Mouse (Mus musculus): ENCODE measurements around the gene Meis1. TPM values are rescaled to one million over a fixed set of nuclear protein-coding genes. Genes with fewer than 3 reads are reported as not detected.

Meis1 gene
- total and polyA plus RNA-seq, 3 experiments = 0.19 to 3.6 (median 0.81) TPM

- no peak overlapping the region for H3K27ac ChIP-seq (ENCODE audit: insufficient read depth, low read depth)
- in situ Hi-C loops (cut with MboI; ENCODE audit: low pct_ligation_motif_present, low pct_unique_long_range_greater_than_20kb, low sequenced_read_pairs) = no loop called here
- dilution Hi-C loops (cut with MboI; ENCODE audit: extremely low pct_ligation_motif_present, extremely low pct_unique_long_range_greater_than_20kb, low sequenced_read_pairs) = no loop called here
- H3K4me1 ChIP-seq (ENCODE audit: control insufficient read depth in 1 of 2, insufficient read depth in 2 of 2) = peaks cover 5 to 12% of the 10 kb centered on the region in 2 experiments; a peak in 3 of 4 replicates
- H3K9ac ChIP-seq (ENCODE audit: insufficient read depth, low read depth) = no peak overlapping the region
- no peaks in the 10 kb centered on the region for H3K79me2 ChIP-seq (replicated peaks; ENCODE audit: control insufficient read depth, extremely low read depth, insufficient read depth, poor library complexity, severe bottlenecking)
- H3K4me3 ChIP-seq (replicated peaks in 1 of 3; ENCODE audit: low read depth in 2 of 3, low read length in 2 of 3, poor library complexity in 1 of 3) = no peak overlapping the region
- no peaks in the 10 kb centered on the region for H3K27me3 ChIP-seq (replicated peaks)
- H3K4me2 ChIP-seq (ENCODE audit: insufficient read depth, low read depth, poor library complexity, severe bottlenecking) = no peak overlapping the region
- H3K9me3 ChIP-seq (replicated peaks; ENCODE audit: low read length) = no peaks in the 10 kb centered on the region
- H3K36me3 ChIP-seq (replicated peaks in 1 of 2; ENCODE audit: control insufficient read depth in 1 of 2, insufficient read depth in 1 of 2, low read length in 1 of 2) = no peaks in the 10 kb centered on the region
- DNase-seq (ENCODE audit: extremely low read depth) = no peak
- no peak for TF ChIP-seq ELF1 (IDR thresholded peaks at IDR 0.05; ENCODE audit: low read depth, low read length)
- TF ChIP-seq E2F4 (IDR thresholded peaks at IDR 0.05; ENCODE audit: insufficient replicate concordance, low read depth, low read length) = no peak
- TF ChIP-seq USF2 (conservative IDR thresholded peaks at IDR 0.05; ENCODE audit: low read depth, low read length) = no peak
- no peak for TF ChIP-seq SIN3A (IDR thresholded peaks at IDR 0.05; ENCODE audit: low read length)
- TF ChIP-seq KAT2A (IDR thresholded peaks at IDR 0.05; ENCODE audit: insufficient replicate concordance, low read length) = no peak
- TF ChIP-seq MAFK (IDR thresholded peaks at IDR 0.05; ENCODE audit: insufficient replicate concordance, low read length) = no peak
- TF ChIP-seq HCFC1 (IDR thresholded peaks at IDR 0.05; ENCODE audit: low read depth, low read length) = no peak
- TF ChIP-seq MAZ (IDR thresholded peaks at IDR 0.05; ENCODE audit: low read depth, low read length) = no peak
- TF ChIP-seq NRF1 (IDR thresholded peaks at IDR 0.05; ENCODE audit: low read depth, low read length) = no peak
- TF ChIP-seq NELFE (IDR thresholded peaks at IDR 0.05; ENCODE audit: low read depth, low read length) = no peak
- TF ChIP-seq ZKSCAN1 (IDR thresholded peaks at IDR 0.05; ENCODE audit: borderline replicate concordance, low read depth, low read length) = no peak
- no peak for TF ChIP-seq TCF12 (IDR thresholded peaks at IDR 0.05; ENCODE audit: low read depth, low read length)
- no peak for TF ChIP-seq JUN (IDR thresholded peaks at IDR 0.05; ENCODE audit: insufficient read depth, low read depth, low read length)
- no peak for TF ChIP-seq SMC3 (IDR thresholded peaks at IDR 0.05; ENCODE audit: low read depth, low read length)
Observed at GRCm38 (mm10) chr11:18972968-18973367, 45.8 kb downstream of the Meis1 start.

GRCm38 (mm10) chr11:18971551-18971950 is 47.2 kb downstream of the Meis1 start:
- Histone ChIP-seq H3K4me1 (ENCODE audit: control insufficient read depth in 1 of 2, insufficient read depth in 2 of 2) (peaks cover 5 to 12% of the 10 kb centered on the region in 2 experiments; a peak in 3 of 4 replicates), H3K9me3 (replicated peaks; ENCODE audit: low read length) (no peaks in the 10 kb centered on the region), H3K79me2 (replicated peaks; ENCODE audit: control insufficient read depth, extremely low read depth, insufficient read depth, poor library complexity, severe bottlenecking) (no peaks in the 10 kb centered on the region), H3K4me2 (ENCODE audit: insufficient read depth, low read depth, poor library complexity, severe bottlenecking) (no peak overlapping the region), H3K9ac (ENCODE audit: insufficient read depth, low read depth) (no peak overlapping the region), H3K4me3 (replicated peaks in 1 of 3; ENCODE audit: low read depth in 2 of 3, low read length in 2 of 3, poor library complexity in 1 of 3) (no peak overlapping the region), H3K36me3 (replicated peaks in 1 of 2; ENCODE audit: control insufficient read depth in 1 of 2, insufficient read depth in 1 of 2, low read length in 1 of 2) (no peaks in the 10 kb centered on the region), H3K27ac (ENCODE audit: insufficient read depth, low read depth) (no peak overlapping the region), H3K27me3 (replicated peaks) (no peaks in the 10 kb centered on the region)
- in situ Hi-C loops (cut with MboI; ENCODE audit: low pct_ligation_motif_present, low pct_unique_long_range_greater_than_20kb, low sequenced_read_pairs) (no loop called here), dilution Hi-C loops (cut with MboI; ENCODE audit: extremely low pct_ligation_motif_present, extremely low pct_unique_long_range_greater_than_20kb, low sequenced_read_pairs) (no loop called here)
- no peak for DNase-seq (ENCODE audit: extremely low read depth)
- TF ChIP-seq KAT2A (IDR thresholded peaks at IDR 0.05; ENCODE audit: insufficient replicate concordance, low read length) (no peak), ETS1 (conservative IDR thresholded peaks at IDR 0.05; ENCODE audit: low read depth, low read length) (no peak), EP300 (IDR thresholded peaks at IDR 0.05; ENCODE audit: low read length) (no peak)
